Mouse (Mus musculus) layer of hippocampus, adult 2 months (tissue): ENCODE results near the gene C8g. TPM values are rescaled to one million over a fixed set of nuclear protein-coding genes. Genes with fewer than 3 reads are reported as not detected.

Experiments used
- DNase-seq, 2 experiments: peaks; one replicate each; pipeline ENCODE4 v3.0.0; 2022; ENCODE audit warnings: low spot score in 2 of 2
- H3K27ac ChIP-seq: fragments of 200-600 bp; 2 replicates; pipeline ENCODE4 v1.8.1; 2022
- H3K4me3 ChIP-seq: fragments of 200-600 bp; 2 replicates; pipeline ENCODE4 v1.8.1; 2022; ENCODE audit warnings: mild to moderate bottlenecking
- CTCF ChIP-seq: fragments of 200-600 bp; conservative IDR thresholded peaks from 2 replicates; pipeline ENCODE4 v1.8.1; 2022; ENCODE audit warnings: antibody characterized with exemption, mild to moderate bottlenecking, moderate library complexity
- long read RNA-seq, 2 experiments: library from polyadenylated mRNA; stranded (forward); transcript quantifications; one replicate each; pipeline ENCODE4 v2.0.0; 2021; ENCODE audit warnings: borderline mapping rate in 2 of 2
- total RNA-seq, 2 experiments: library from RNA; stranded (reverse); gene quantifications; 2 replicates each; pipeline ENCODE4 v1.2.3; 2021

The C8g gene
- 1 to 10 TPM in 1 of 2 experiments, under 1 TPM in 1; 0.97 to 1.5 TPM for total RNA-seq
- long read RNA-seq, experiment 1, partial matches to known transcripts, result 0 of 1 reads
- long read RNA-seq, experiment 1, other reads (novel, unspliced or antisense), result 0 of 1 reads
- long read RNA-seq, experiment 2, partial matches to known transcripts, result 0 of 2 reads
- long read RNA-seq, experiment 2, other reads (novel, unspliced or antisense), result 1 of 2 reads

GRCm38 (mm10) chr2:25501593-25502486 lies at the start of gene C8g:
TSS of gene C8g (minus strand) at chr2:25501719.
- Histone ChIP-seq H3K27ac (peak within 1 kb of the TSS; percentile 96), H3K4me3 (peak within 1 kb of the TSS; percentile 68)
- DNase-seq, result no peak
- peak; percentile 34 for TF ChIP-seq CTCF

- Histone ChIP-seq H3K27ac (no peak overlapping the region), H3K4me3 (no peak overlapping the region)
- peak; percentile 84 for TF ChIP-seq CTCF
- peak in 1 of 2 experiments; percentile 47 for DNase-seq
Observed at GRCm38 (mm10) chr2:25551186-25551585, 49.7 kb upstream of the C8g start.

GRCm38 (mm10) chr2:25549021-25549991 lies 47.8 kb upstream of the C8g start:
- no peak for TF ChIP-seq CTCF
- Histone ChIP-seq H3K4me3 (no peak overlapping the region), H3K27ac (no peak overlapping the region)
- DNase-seq, result no peak

GRCm38 (mm10) chr2:25546811-25547491 lies 45.4 kb upstream of the C8g start, which contains the start of gene Traf2:
TSS of gene Traf2 (minus strand) at chr2:25546940.
- Histone ChIP-seq H3K27ac (peak within 1 kb of the TSS; percentile 83), H3K4me3 (peak within 1 kb of the TSS; percentile 69)
- TF ChIP-seq CTCF, result no peak
- DNase-seq, result peak; percentile 98 to 99

- Histone ChIP-seq H3K4me3 (peak overlapping the region; percentile 69), H3K27ac (peak overlapping the region; percentile 83)
- DNase-seq, result no peak
- no peak for TF ChIP-seq CTCF
Observed at GRCm38 (mm10) chr2:25545996-25546810, 44.7 kb upstream of the C8g start.

GRCm38 (mm10) chr2:25541644-25542367 lies 40.3 kb upstream of the C8g start:
- no peak overlapping the region for H3K27ac ChIP-seq
- no peak for TF ChIP-seq CTCF
- no peak overlapping the region for H3K4me3 ChIP-seq
- DNase-seq, result no peak

GRCm38 (mm10) chr2:25540541-25540948 lies 39.0 kb upstream of the C8g start:
- H3K27ac ChIP-seq, result no peak overlapping the region
- TF ChIP-seq CTCF, result no peak
- no peak for DNase-seq
- no peak overlapping the region for H3K4me3 ChIP-seq

- no peak overlapping the region for H3K27ac ChIP-seq
- no peak overlapping the region for H3K4me3 ChIP-seq
- no peak for TF ChIP-seq CTCF
- DNase-seq, result no peak
Observed at GRCm38 (mm10) chr2:25536531-25536930, 35.0 kb upstream of the C8g start.

GRCm38 (mm10) chr2:25534866-25535182 lies 33.3 kb upstream of the C8g start:
- no peak for DNase-seq
- Histone ChIP-seq H3K27ac (no peak overlapping the region), H3K4me3 (no peak overlapping the region)
- TF ChIP-seq CTCF, result no peak

- no peak for TF ChIP-seq CTCF
- no peak overlapping the region for H3K4me3 ChIP-seq
- DNase-seq, result peak in 1 of 2 experiments; percentile 41
- H3K27ac ChIP-seq, result peak overlapping the region; percentile 19; the same call in 1 of the 2 replicates
Observed at GRCm38 (mm10) chr2:25534178-25534865, 32.8 kb upstream of the C8g start.
